Mouse (Mus musculus) midbrain, embryonic 15.5 days (tissue): ENCODE measurements at regions not wholly inside any gene's neighbourhood (a gene's known extent, or its start where the extent isn't known, plus 50 kb on each side); places are given as distances from the start of the nearest gene placed in this dataset.

Experiments used
- ATAC-seq: fragments of 200-750 bp; cut with Nextera tagmentation; replicated peaks from 2 replicates; pipeline ENCODE4 v1.8.0; 2017; ENCODE audit warnings: moderate TSS enrichment
- H3K27ac ChIP-seq: fragments of 300-500 bp; sonication (generic); 2 replicates; pipeline ENCODE4 v1.5.1; 2015; ENCODE audit warnings: mild to moderate bottlenecking, inconsistent platforms
- H3K27me3 ChIP-seq: fragments of 300-500 bp; sonication (generic); replicated peaks from 2 replicates; pipeline ENCODE4 v1.6.1; 2015; ENCODE audit warnings: inconsistent platforms
- H3K36me3 ChIP-seq: fragments of 300-500 bp; sonication (generic); replicated peaks from 2 replicates; pipeline ENCODE4 v1.6.1; 2015; ENCODE audit warnings: inconsistent platforms
- H3K4me1 ChIP-seq: fragments of 300-500 bp; sonication (generic); 2 replicates; pipeline ENCODE4 v1.6.1; 2015; ENCODE audit warnings: inconsistent platforms
- H3K4me2 ChIP-seq: fragments of 300-500 bp; sonication (generic); 2 replicates; pipeline ENCODE4 v1.6.1; 2015; ENCODE audit warnings: inconsistent platforms, mild to moderate bottlenecking, moderate library complexity
- H3K4me3 ChIP-seq: fragments of 300-500 bp; sonication (generic); 2 replicates; pipeline ENCODE4 v1.5.1; 2015; ENCODE audit warnings: mild to moderate bottlenecking, inconsistent platforms
- H3K9ac ChIP-seq: fragments of 300-500 bp; sonication (generic); 2 replicates; pipeline ENCODE4 v1.6.1; 2015; ENCODE audit warnings: mild to moderate bottlenecking, inconsistent platforms
- H3K9me3 ChIP-seq: fragments of 300-500 bp; sonication (generic); 2 replicates; pipeline ENCODE4 v1.6.1; 2016; ENCODE audit warnings: inconsistent platforms
- WGBS: fragments of 180-500 bp; shearing (Covaris S2); methylation state at CpG from one replicate; pipeline ENCODE4 v1.1.7; 2015; ENCODE audit warnings: mixed read lengths; 5-methylcytosine and 5-hydroxymethylcytosine counted together

DNA sequence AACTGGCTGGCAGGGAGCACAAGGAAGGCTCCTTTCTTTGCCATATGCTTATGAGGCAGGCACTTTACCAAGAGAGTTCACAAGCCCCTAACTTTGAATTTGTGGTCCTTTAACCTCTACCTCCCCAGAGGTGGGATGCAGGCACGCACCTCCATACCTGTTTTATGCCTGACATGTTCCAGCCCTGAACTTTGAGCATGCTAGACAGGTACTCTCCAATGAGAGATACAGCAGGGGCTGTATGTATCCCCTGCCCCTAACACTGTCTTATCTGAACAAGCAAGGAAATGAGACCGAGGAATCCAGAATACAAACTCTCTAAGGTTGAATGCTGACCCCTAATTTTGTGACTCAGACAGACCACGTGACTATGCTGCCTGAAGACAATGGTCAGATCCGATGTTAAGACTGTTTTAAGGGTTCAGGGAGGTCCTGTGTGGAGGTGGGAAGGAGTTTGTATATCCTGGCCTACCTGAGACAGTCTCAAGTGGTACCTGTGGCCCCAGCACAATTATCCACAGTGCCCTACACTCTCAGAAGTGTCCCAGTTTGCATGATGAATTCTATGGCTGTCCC lies 91.2 kb downstream of the Inhbb start:
- Histone ChIP-seq H3K4me2 (no peak overlapping the region), H3K27ac (no peak overlapping the region), H3K4me3 (no peak overlapping the region), H3K27me3 (no peaks in the 10 kb centered on the region), H3K36me3 (no peaks in the 10 kb centered on the region), H3K4me1 (peaks cover 13% of the 10 kb centered on the region), H3K9me3 (no peaks in the 10 kb centered on the region), H3K9ac (no peak overlapping the region)
- ATAC-seq: no peak
- WGBS: 67% methylated on average over 4 of the region's 4 CpGs

DNA sequence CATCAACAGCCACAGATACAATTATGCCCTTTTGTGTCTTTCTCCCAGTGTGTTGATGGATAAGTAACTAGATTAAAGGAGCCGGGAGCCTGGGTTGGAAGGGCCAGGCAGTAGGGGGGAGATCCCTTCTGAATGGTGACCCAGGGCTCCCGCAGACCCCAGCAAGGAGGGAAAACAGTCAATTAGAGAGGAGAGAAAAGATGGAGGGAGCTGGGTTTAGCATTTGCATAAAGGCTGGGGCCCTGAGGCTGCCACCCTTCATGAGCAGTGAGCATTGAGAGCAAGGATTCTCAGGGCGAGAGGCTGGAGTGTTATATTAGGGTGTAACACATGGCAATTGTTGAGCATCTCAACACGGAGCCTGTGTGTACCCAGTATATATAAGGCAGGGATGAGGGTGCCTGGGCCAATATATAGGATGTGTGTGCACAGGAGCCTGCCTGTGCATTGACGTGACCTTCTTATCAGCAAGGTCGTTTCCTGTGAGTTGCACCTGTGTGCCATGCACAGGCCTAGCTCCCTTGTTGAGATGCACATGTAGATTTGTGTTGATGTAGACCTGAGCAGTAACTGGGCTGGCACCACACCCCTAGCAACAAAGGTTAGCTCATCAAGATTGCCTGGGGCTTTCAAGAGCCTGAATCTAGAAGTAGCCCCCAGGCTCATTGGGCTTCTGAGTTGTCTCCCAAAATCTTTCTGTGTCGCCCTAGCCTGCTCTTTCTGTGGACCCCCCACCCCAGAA lies 92.2 kb downstream of the Inhbb start:
- peak; percentile 68 for ATAC-seq
- Histone ChIP-seq H3K4me3 (no peak overlapping the region), H3K27ac (peak overlapping the region; percentile 14; the same call in 1 of the 2 replicates), H3K9ac (no peak overlapping the region), H3K4me2 (no peak overlapping the region), H3K9me3 (no peaks in the 10 kb centered on the region), H3K27me3 (no peaks in the 10 kb centered on the region), H3K4me1 (peaks cover 13% of the 10 kb centered on the region), H3K36me3 (no peaks in the 10 kb centered on the region)
- WGBS: 29% methylated on average over 7 of the region's 7 CpGs

DNA sequence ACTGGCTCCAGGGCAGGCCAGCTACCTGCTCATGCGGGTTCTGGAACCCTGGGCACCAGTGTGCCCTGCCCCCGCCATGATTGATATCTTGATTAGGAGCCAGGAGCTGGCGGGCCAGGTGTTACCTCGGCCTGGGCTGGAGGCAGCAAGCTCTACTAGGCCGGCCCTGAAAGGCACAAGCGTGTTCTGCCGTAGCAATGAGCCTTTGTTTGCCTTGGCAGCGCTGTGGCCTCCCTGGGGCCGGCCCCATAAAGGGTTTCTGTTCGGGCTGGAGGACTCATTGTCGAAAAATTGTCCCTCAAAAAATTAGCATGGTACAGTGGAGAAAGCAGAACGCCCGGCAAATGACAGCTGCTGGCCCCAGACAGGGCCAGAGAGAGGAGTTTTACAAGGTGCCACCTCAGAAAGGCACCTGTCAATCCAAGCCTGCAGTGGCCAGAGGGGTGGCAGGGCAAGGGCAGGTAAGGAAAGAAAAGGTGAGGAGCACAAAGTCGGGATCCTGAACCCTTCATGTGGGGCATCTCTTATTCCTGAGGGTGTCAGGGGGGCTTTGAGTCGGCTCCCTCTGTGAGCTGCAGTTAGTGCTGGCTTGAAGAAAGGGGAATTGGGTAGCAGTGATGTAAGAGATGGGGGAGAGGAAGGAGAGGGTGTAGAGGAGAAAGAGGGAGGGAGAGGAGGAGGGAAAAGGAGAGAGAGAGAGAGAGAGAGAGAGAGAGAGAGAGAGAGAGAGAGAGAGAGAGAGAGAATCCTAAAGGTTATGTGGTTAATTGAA lies 92.9 kb downstream of the Inhbb start:
- ATAC-seq: peak; percentile 85
- peak overlapping the region; percentile 71 for H3K27ac ChIP-seq
- no peaks in the 10 kb centered on the region for H3K27me3 ChIP-seq
- H3K9me3 ChIP-seq: no peaks in the 10 kb centered on the region
- H3K4me1 ChIP-seq: peaks cover 13% of the 10 kb centered on the region
- no peaks in the 10 kb centered on the region for H3K36me3 ChIP-seq
- no peak overlapping the region for H3K9ac ChIP-seq
- WGBS: 5% methylated on average over 15 of the region's 15 CpGs
- H3K4me2 ChIP-seq: no peak overlapping the region
- no peak overlapping the region for H3K4me3 ChIP-seq

DNA sequence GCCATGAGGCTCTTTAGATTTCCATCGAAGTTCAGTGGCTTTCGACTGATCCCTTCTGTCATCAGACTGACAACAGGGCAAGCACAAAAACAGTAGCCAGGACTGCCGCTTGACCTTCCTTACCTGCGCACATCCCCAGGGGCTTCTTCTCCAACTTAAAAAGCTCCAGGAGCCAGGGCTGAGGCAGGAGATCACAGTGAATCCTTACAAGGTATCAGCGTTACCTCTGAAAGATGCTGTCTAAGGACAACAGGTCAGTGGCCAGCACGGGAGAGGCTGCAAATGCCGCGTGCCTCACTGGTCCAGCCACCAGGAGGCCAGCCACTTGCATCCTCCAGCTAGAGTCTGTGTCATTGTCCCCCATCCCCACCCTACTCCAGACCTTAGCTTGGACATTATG lies 97.5 kb downstream of the Inhbb start:
- H3K27ac ChIP-seq: no peak overlapping the region
- 70% methylated on average over 8 of the region's 8 CpGs for WGBS
- ATAC-seq: no peak
- no peak overlapping the region for H3K4me3 ChIP-seq
- H3K4me1 ChIP-seq: peaks cover 7% of the 10 kb centered on the region
- no peak overlapping the region for H3K4me2 ChIP-seq
- H3K9ac ChIP-seq: no peak overlapping the region
- H3K9me3 ChIP-seq: no peaks in the 10 kb centered on the region
- H3K36me3 ChIP-seq: no peaks in the 10 kb centered on the region
- no peaks in the 10 kb centered on the region for H3K27me3 ChIP-seq

DNA sequence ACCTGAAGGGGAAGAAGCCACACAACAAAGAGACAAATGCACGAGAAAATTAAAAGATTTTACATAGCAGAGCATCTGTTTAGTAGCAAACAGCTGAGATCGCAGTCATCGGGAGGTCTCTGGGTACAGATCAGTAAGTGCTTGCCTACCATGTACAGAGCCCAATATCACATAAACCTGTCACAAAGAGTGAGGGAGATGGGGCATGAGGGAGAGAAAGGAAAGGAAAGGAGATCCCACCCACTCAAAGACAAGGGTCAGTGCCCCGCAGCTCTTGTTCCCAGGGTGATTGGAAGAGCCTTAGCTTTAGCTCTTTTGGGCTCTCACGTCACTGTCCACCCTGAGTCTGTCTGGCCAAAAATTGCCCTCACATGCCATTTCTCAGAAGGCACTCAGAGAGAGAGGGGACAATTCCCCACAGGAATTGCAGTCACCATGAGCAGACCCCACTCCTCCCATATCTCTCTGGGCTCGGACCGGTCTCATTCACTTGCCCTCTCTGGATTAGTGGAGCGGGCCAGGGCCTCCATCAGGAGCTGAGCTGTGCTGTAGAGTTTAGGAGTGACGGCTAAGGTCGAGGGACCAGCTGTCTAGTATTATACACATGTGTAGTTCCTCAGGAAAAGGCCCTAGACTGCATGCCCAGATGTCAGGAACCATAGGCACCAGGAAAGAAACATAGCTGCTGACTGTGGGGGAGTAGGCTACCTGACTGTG lies 99.6 kb downstream of the Inhbb start:
- 76% methylated on average over 10 of the region's 10 CpGs for WGBS
- H3K9me3 ChIP-seq: no peaks in the 10 kb centered on the region
- H3K4me3 ChIP-seq: no peak overlapping the region
- H3K4me1 ChIP-seq: no peaks in the 10 kb centered on the region
- H3K9ac ChIP-seq: no peak overlapping the region
- no peak overlapping the region for H3K27ac ChIP-seq
- no peaks in the 10 kb centered on the region for H3K27me3 ChIP-seq
- H3K36me3 ChIP-seq: no peaks in the 10 kb centered on the region
- no peak overlapping the region for H3K4me2 ChIP-seq
- no peak for ATAC-seq

DNA sequence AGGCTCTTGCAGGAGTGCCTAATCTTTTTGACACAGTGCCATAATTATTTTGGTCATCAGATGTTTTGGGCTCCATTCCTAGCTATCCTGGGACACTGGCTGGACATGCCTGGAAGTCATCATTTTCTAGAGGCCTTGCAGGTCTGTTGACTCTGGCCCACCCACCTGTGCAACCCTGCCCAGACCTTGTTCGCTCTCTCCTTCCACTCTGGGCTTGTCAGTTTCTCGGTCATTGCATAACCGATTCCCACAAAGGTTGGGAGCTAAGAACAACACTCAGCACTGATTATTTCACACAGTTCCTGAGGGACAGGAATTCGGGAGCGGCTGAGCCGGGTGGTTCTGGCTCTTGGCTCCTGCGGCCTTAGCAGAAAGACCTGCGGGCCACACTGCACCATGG lies 100.2 kb downstream of the Inhbb start:
- Histone ChIP-seq H3K27ac (no peak overlapping the region), H3K4me3 (no peak overlapping the region), H3K36me3 (no peaks in the 10 kb centered on the region), H3K4me2 (no peak overlapping the region), H3K9me3 (no peaks in the 10 kb centered on the region), H3K4me1 (no peaks in the 10 kb centered on the region), H3K27me3 (no peaks in the 10 kb centered on the region), H3K9ac (no peak overlapping the region)
- ATAC-seq: no peak
- WGBS: 90% methylated on average over 8 of the region's 8 CpGs

DNA sequence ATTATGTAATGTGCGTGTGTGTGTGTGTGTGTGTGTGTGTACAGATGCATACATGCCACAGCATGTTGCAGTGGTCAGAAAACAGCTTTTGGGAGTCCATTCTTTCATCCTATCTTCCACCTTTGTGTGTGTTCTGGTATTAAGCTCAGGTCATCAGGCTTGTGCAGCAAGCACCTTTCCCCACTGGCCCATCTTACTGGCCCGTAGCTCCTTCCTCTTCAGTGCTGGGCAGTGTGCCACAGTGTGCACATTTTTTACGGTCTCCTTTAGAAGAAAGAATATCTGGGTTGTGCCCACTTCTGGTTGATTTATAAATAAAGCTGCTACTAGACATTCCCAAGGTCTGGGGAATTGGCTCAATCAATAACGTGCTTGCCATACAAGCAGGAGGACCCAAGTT lies 105.0 kb downstream of the Inhbb start:
- 87% methylated on average over 4 of the region's 4 CpGs for WGBS

DNA sequence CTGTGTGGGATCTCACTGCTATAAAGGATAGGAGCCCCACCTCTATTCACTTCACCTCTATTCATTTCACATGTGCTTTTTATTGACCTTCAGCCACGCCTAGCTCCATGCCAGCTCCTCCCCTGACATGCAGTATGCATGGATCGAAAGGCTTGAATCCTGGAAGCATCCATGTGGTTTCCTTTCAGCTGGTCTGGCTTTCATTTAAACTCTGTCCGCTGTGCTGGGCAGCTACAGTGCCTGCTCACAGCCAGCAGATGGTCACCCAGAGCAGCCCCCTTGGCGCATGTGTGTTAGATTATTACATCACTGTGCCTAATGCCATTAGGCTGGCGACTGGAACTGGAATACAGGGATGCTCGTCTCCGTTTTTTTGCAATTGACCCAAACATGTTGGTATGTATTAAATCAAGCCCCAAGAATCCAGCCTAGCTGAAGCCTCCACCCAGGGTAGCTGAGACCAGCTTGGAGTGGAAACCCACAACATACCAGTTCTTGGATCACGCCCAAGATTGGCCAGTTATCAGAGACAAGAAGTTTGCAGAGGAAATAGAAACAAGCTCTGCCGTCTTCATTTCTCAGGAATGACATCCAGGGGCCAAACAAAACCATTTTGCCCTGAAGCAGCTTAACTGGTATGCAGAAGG lies 113.2 kb downstream of the Inhbb start:
- 56% methylated on average over 9 of the region's 9 CpGs for WGBS
- 0 out of 2 replicates have a peak, but pooled peaks cover 3% of the 10 kb centered on the region for H3K27me3 ChIP-seq
- H3K4me3 ChIP-seq: no peak overlapping the region
- H3K27ac ChIP-seq: no peak overlapping the region
- H3K9me3 ChIP-seq: no peaks in the 10 kb centered on the region
- H3K4me1 ChIP-seq: peaks cover 13% of the 10 kb centered on the region
- no peak overlapping the region for H3K4me2 ChIP-seq
- ATAC-seq: peak; percentile 43; the same call in 1 of the 2 replicates
- H3K9ac ChIP-seq: no peak overlapping the region; the same call in 1 of the 2 replicates
- no peaks in the 10 kb centered on the region for H3K36me3 ChIP-seq

More for the DNA sequence above, 105.0 kb downstream of the Inhbb start:
- no peak overlapping the region for H3K27ac ChIP-seq
- H3K27me3 ChIP-seq: no peaks in the 10 kb centered on the region
- no peaks in the 10 kb centered on the region for H3K9me3 ChIP-seq
- H3K4me1 ChIP-seq: no peaks in the 10 kb centered on the region
- no peaks in the 10 kb centered on the region for H3K36me3 ChIP-seq
- H3K9ac ChIP-seq: no peak overlapping the region
- no peak overlapping the region for H3K4me2 ChIP-seq
- ATAC-seq: no peak
- no peak overlapping the region for H3K4me3 ChIP-seq

DNA sequence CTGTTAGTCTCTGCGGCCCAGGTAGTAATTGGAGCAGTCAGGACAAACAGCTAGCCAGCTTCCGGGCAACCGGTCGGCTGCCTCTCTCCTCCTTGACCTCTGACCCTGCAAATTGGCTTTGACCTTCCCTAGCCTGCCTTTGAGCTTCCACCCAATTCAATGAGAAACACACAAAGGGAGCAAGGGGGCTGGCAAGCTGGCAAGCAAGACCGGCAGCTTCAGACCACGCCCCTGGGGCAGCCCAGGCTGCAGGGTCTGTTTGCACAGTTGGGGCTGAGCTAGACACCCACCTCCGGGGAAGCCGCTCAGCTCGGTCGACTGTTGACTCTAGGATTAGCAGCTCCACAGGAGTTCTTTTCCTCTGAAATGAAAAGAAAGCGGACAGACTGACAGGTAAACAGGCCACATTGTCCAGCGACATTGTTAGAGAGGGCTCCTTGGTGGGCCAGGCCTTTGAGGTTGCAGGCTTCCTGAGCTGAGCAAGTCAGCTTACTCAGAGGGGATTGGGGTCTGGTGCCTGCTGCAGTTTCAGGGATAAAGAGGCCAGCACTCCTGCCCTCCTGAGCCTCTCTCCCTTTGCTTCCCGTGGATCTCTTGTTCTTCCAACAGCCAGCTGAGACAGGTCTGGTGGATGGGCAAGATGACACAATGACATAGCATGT lies 116.6 kb downstream of the Inhbb start:
- 7% methylated on average over 13 of the region's 13 CpGs for whole genome bisulfite sequencing
- H3K27ac ChIP-seq: no peak overlapping the region

DNA sequence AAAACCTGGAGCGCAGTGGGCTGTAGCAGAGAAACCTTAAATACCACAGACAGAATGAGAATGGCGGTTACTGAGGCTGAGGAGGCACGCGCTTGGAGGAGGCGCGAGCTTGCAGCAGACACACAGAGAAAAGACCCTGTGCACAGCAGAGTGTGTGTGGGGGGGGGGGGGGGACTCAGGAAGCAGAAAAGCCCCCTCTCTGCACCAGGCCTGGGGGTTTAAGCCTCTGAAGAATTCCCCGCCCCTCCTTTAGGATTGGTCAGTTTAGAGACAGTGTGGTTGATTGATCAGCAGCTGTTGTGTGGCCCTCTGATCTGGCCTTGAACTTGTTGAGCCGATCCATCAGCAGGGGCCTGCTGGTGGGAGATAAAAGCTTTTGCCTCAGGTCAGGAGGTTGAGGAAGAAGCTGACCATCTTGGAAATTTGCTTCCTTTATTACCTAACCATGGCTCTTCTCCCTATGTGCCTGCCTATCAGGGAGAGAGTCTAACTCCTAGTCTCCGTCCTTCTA lies 117.5 kb downstream of the Inhbb start:
- no peak overlapping the region for H3K9ac ChIP-seq
- H3K27ac ChIP-seq: no peak overlapping the region
- H3K36me3 ChIP-seq: no peaks in the 10 kb centered on the region
- no peaks in the 10 kb centered on the region for H3K9me3 ChIP-seq
- 0 out of 2 replicates have a peak overlapping the region, but pooled peaks have one; percentile 7 for H3K4me2 ChIP-seq
- H3K27me3 ChIP-seq: 0 out of 2 replicates have a peak, but pooled peaks cover 6% of the 10 kb centered on the region
- ATAC-seq: peak; percentile 57
- 17% methylated on average over 9 of the region's 9 CpGs for WGBS
- no peak overlapping the region for H3K4me3 ChIP-seq
- peaks cover 13% of the 10 kb centered on the region for H3K4me1 ChIP-seq

More for the DNA sequence above, 116.6 kb downstream of the Inhbb start:
- peaks cover 13% of the 10 kb centered on the region for H3K4me1 ChIP-seq
- H3K9ac ChIP-seq: no peak overlapping the region
- no peak overlapping the region for H3K4me2 ChIP-seq
- H3K27me3 ChIP-seq: 0 out of 2 replicates have a peak, but pooled peaks cover 6% of the 10 kb centered on the region
- ATAC-seq: peak; percentile 60
- H3K9me3 ChIP-seq: no peaks in the 10 kb centered on the region
- no peaks in the 10 kb centered on the region for H3K36me3 ChIP-seq
- no peak overlapping the region for H3K4me3 ChIP-seq

DNA sequence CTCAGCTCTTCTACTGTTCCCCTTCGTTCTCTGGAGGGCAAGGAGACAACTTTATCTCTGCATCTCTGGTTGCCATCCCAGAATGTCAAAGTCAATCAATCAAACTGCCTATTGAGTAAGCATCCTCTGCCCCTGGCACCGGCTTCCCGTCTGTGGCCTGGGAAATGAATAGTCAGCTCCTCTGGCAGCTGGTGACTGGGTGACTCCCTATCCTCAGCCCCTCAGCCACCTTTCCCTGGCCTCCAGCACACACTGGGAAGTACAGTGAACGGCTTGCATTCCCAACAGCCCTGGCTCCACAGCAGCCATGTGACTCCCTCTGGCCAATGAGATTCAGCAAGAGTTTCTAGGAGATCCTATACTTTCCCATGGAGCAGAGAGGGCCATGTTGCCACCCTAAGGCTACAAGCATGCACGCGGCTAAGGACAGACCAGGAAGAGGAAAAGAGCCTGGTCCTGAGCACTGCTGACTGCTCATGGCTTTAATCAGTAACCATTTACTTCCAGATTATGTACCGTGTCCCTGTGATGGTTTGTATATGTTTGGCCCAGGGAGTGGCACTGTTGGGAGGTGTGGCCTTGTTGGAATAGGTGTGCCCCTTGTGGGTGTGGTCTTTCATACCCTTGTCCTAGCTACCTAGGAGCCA lies 119.6 kb downstream of the Inhbb start:
- Histone ChIP-seq H3K4me2 (no peak overlapping the region), H3K27ac (no peak overlapping the region), H3K27me3 (0 out of 2 replicates have a peak, but pooled peaks cover 6% of the 10 kb centered on the region), H3K36me3 (no peaks in the 10 kb centered on the region), H3K4me3 (no peak overlapping the region), H3K9ac (no peak overlapping the region), H3K9me3 (no peaks in the 10 kb centered on the region), H3K4me1 (peaks cover 13% of the 10 kb centered on the region)
- ATAC-seq: no peak
- 61% methylated on average over 7 of the region's 7 CpGs for WGBS
